Mouse (Mus musculus): ENCODE measurements around the gene Ascc1.
"Not testable (repeated sequence)": the region's sequence is repeated elsewhere in the genome, so short reads cannot be mapped to it uniquely, and the experiment has no call there.

The Ascc1 gene

DNA sequence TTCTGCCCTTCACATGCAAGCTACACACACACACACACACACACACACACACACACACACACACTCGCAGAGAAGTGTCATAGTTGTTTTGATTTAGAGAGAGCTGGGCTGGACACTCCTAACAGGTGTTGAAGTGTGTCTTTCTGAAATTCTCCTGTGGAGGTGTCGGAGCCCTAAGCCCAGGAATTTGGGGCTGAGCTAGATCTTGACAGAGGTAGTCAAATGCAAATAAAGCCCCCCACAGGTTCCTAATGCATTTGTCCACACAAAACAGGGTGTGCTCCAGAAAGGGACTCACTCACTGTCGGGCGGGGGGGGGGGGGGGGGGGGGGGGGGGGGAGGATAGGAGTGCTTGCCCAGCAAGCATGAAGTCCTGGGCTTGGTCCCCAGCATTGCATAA is 25.5 kb upstream of the Ascc1 start:
- DNase-seq (ENCODE audit: low read depth, low spot score), result no peak

DNA sequence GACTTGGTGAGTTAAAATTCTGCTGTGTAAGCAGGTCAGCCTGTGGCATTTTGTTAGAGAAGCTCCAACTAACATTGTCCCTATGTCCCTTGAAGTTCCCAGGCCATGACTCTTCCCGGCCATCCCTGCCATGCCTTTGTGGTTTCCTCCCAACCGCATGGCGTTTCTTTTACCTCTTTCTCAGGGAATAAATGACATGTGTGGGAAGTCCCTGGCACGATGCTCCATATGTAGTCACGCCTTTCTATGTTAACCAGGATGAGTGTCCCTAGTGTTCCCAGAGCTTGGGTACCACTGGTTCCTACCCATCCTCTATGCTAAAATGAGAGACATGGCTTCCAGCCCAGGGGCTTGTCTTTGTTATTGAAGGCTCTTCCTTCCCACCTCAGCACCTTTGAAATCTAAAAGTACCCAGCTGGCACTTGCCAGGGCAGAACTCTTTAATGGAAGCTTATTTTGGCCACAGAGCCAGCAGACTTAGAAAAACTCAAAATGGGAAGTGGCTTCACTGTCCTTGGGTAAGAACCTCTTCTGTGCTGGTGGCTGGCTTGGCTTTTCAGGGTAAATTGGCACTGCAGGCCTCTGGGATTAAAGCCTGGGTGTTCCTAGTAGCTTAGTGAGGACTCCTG is 24.8 kb upstream of the Ascc1 start:
- peak; percentile 51 for DNase-seq (ENCODE audit: low read depth, low spot score)

DNA sequence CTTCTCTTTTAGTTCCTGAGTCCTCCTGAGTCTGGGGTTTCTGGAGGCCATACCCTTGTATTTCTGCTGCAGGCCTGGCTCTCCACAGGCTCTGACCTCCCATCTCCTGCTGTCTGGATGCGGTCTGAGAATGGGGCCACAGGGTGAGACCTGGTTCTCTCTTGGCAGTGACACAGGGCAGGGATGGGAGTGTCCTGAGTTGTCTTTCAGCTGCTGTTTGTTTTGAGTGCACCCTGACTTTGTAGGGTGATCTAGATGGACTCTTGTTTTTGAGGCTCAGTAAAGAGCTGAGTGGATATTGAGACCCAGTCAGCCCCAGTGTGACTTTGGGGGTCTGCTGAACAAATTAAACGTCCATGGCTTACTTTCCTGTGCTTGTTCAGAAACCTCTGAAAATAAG is 24.2 kb upstream of the Ascc1 start:
- DNase-seq (ENCODE audit: low read depth, low spot score), result peak; percentile 19

DNA sequence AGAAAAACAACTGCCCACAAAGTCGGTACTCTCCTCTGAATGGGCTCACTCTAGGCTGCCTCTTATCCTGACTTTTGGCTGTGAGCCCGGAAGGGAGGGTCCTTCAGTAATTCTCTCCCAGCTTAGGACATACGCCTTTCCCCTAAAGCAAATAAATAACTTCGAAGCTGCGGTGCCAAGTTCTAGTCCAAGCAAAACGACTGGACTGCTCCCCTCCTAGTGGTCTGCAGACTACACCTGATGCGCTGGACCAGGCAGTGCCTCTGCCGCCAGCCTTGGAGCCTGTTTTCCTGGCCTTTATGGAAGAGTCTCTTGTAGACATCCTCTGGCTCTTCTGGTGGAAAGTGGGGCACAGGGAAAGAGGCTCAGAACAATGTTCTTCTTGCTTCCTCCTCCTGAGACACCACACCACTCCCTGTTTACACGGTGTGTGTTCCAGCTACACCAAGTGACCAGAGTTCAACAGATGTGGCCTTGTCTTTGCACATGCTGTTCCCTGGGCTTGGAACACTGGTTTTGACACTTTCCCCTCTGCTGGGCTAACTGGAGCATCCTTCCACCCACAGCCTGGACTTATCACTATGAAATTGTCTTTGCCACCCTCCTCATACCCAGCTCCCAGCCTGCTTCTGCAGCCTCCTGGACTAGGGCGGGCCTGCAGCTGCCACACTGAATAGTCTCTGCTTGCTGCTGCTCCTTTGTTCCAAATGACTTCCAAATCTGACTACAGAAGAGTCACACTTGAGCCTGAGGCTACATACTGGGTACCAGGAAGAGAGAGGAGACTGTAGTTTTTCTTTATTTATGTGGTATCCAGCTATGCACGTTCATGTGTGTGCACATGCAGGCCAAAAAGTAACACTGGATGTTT is 23.5 kb upstream of the Ascc1 start:
- peak; percentile 78 for DNase-seq (ENCODE audit: low read depth, low spot score)

DNA sequence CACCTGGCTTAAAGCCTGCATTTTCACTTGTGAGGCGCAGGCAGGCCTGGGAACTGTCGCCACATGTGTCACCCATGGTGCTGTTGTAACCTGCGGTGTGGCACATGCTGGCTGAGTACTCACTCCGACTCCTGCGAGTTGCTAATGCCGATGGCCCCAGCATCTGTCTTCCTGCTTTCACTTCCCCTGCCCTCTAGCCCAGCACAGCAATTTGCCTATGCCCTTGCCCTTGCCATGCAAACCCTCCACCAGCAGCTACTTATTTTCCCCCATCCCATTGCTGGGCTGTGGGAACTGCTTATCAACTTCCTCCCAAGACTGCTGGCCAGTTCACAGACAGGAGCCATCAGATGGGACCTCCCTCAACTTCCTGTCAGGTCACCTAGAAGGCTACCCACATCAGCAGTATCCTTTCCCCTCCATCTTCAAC is 21.8 kb upstream of the Ascc1 start:
- no peak for DNase-seq (ENCODE audit: low read depth, low spot score)

DNA sequence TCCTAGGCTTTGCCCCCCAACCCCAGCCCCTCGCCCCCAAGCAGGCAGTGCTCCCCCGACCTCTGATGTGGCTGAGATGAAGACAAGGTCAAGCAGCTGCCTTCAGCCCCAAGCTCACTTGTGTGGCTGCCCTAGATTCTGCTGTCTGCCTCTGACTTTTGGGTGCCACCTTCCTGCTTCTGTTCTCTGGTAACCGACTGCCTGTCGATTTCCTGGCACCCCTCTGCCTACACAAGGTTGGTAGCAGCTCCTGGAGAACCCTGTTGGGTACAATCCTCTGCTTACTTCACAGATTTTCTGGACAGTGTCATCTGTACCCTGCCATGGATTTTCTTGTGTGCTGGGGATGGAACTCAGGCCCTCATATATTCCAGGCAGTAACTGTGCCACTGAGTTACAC is 21.3 kb upstream of the Ascc1 start:
- no peak for DNase-seq (ENCODE audit: low read depth, low spot score)

DNA sequence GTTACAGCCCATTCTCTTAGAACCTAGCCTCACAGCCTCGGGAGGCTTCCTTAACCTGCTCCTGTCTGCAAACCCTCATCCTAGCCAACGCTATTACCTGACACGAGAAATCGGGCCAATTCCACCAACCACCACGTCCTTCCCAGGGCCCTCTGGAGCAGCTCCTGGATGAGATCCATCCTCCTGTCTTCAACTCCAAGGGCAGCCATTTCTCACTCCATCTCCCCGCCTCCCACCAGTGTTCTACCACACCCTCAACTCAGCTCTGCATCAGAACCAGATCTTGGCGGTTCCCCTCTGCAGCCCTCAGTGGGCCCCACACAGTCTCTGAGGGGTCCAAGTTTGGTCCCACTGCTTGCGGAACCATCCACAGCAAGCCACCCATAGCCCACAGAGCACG is 20.8 kb upstream of the Ascc1 start:
- no peak for DNase-seq (ENCODE audit: low read depth, low spot score)

DNA sequence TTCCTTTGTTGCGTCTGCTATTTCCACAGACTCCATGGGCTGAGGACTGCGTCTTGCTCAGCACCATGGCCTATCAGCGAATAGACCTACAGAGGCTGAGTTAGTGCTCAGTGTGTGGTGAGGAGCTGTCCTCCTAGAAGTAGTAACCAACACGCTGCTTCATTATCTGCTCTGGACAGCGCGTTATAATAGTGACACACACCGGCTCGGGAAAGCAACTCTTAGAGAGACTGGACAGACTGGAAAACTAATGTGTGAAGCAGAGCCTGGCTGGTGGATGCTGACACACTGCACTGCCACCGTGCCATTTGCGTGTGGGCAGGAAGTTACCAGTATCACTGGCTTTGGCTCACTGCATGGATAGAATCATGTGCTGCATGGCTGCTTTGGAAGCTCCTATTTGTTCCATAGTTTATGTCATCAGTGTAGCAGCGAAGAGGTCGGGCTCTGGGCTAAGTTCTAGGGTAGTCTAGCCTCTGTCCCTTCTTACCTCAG is 20.2 kb upstream of the Ascc1 start:
- no peak for DNase-seq (ENCODE audit: low read depth, low spot score)

DNA sequence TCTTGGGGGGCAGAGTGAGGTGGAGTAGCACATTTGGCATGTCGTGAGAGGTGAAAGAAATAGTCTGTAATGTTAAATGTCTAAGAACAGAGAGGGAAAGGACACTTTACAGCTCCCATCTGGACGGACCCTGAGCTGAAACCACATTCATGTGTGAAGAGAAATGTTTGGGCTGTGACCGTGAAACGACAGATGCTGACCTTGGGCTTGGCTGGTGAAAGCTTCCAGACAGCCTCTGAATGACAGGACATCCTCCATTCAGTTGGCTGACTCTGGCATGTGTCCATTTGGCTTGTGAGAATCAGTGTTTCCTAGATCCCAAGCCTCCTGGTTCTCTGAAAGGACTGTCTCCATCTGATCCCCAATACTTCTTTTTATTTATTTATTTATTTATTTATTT is 14.6 kb upstream of the Ascc1 start:
- no peak for DNase-seq (ENCODE audit: low read depth, low spot score)

DNA sequence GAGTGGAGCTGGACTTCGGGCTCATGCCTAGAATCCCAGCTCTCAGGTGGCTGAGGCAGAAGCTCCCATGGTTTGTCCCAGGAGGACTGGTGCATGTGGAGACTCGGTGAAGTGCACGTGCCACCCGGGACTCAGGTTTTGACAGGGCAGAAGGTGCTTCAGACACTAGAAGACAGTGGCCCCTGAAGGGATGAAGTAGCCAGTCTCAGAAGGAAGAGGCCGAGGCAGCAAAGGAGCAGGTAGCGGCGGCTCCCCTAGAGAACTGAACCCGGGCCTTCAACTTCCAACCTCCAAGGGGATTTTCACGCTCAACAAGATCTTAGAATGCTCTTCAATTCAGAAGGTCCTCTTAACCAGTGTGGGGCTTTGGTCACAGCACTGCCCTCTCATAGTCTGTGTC is 12.2 kb upstream of the Ascc1 start:
- DNase-seq (ENCODE audit: low read depth, low spot score), result no peak

DNA sequence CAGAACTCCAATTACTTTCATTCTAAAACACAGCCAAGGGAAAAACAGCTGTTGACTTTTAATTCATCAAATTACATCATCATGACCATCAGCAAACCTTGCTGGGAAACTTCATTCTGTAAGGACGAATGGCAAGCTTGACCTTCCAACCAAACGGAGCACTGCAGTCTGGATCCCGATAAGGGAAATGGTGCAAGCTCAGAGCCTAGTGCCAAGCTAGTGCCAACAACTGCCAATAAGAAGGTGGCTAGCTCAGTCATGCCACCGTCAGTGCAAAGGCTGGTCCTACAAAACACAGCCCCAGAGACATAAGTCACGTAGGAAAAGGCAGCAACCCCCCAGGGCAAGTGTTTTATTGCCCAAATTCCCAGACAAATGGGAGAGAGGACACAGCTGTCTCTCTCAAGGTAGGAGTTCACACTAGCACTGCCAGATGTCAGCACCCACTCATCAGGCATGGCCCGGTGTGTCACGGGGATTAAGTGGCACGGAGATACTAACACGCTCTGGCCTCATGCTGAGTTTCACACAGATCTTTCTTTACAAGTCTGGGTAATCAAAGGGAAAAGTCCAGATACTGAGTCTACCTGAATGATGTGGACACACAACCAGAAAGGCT is 11.2 kb upstream of the Ascc1 start:
- no peak for DNase-seq (ENCODE audit: low read depth, low spot score)

DNA sequence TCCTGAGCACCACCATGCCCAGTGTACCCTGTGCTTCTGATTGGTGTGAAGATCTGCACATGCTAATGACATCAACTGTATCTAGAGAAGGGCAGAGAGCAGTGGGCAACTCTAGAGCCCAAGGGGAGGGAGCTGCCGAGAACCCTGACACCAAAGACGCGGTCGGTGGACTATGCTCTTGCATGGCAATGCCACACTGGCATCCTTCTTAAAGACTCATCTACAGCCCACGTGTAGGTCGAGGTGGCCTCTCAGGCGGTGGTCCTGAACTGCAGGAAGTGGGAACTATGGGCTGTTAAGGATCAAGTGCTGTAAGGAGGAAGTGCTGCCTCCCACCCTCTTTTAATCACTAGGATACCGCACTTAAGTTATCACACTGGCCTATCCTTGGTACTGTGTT is 10.6 kb upstream of the Ascc1 start:
- DNase-seq (ENCODE audit: low read depth, low spot score), result no peak

DNA sequence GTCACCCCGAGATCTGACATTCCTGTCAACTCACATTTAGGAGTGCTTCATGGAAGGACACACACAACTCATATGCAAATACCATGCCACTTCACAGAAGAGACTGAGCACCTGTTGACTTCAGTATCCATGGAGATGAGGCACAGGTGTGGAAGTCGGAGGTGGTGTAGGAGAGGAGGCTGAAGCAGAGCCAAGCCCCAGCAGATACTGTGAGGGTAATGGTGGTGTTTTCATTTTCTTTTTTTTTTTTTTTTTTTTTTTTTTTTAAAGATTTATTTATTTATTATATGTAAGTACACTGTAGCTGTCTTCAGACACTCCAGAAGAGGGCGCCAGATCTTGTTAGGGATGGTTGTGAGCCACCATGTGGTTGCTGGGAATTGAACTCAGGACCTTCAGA is 8.8 kb upstream of the Ascc1 start:
- DNase-seq (ENCODE audit: low read depth, low spot score), result not testable (repeated sequence)

DNA sequence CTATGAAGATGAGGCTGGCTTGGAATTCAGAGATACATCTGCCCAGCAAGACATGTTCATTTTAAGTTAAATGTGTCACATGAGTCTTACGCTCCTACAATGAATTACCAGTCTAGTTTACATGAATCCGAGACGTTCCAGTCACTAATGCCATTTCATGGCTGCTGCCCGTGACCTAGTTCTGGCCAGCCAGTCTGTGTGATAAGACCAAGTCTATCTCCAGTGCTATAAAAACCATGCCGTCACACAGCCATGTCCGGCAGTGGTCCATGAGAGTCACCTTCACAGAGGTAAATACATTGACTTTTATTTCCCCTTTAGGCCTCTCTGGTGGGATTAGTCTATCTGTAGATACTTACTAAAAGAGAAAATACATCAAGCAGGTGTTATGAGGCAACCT is 6.7 kb upstream of the Ascc1 start:
- no peak for DNase-seq (ENCODE audit: low read depth, low spot score)

DNA sequence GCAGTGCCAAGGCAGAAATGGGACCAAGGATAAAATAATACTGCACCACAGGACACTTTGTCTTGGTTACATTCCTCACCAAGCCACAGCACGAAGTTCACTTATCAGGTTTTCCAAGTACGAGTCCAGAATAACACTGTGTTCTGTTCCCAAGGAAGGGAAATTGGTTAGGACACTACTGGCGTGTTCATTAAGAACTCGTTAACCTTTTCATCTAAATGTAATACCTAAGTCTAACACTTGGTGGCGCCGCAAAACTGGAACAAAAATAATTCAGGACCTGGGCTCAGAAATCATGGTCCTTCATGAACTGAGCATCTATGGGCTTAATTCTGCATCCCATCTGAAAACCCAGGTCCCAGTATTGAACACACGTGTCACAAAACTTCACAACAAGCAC is 5.0 kb upstream of the Ascc1 start:
- peak; percentile 84 for DNase-seq (ENCODE audit: low read depth, low spot score)

DNA sequence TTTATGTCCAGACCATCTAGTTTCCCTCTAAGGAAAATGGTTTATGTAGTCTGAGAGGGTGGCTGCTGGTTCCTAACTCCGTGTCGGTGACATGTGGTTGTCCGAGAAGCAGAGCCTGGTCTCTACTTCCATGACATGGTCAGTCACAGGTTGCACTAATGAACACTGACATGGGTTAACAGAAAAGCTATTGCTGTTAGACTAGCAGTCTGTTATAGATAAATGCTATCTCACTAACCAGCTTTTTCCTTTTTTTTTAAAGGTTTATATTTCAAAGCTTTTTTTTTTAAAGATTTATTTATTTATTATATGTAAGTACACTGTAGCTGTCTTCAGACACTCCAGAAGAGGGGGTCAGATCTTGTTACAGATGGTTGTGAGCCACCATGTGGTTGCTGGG is 3.5 kb upstream of the Ascc1 start:
- DNase-seq (ENCODE audit: low read depth, low spot score), result no peak

DNA sequence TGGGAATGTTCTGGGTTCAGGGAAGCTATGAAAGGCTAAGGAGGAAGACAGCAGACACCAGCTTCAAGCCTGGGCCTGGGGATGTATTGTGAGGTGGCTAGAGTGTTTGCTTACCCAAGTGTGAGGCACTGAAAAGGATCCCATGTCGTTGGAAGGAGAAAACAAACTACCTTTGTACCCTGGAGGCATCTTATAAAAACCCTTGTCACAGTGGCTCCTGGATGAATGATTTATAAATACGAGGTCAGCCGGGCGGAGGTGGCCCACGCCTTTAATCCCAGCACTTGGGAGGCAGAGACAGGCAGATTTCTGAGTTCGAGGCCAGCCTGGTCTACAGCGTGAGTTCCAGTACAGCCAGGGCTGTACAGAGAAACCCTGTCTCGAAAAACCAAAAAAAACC is 942 bp upstream of the Ascc1 start:
- DNase-seq (ENCODE audit: low read depth, low spot score), result not testable (repeated sequence)

DNA sequence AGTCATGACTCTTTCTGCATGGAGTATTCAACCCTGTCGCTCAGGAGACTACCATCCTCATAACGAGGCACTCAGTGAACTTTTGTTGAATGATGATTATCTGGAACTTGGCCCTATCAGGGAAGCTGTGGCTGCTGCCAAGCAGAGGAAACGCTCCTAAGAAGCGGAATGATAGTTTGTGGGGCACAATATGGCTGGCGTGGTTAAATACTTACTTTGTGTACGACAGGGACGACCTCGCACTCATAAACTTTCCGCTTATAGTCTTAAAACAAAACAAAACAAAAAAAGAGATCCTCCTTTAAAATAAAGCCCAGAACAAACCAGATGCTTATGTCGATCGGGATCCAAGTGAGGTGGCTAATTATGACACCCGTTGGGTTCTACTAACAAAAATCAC is 402 bp upstream of the Ascc1 start:
- no peak for DNase-seq (ENCODE audit: low read depth, low spot score)

DNA sequence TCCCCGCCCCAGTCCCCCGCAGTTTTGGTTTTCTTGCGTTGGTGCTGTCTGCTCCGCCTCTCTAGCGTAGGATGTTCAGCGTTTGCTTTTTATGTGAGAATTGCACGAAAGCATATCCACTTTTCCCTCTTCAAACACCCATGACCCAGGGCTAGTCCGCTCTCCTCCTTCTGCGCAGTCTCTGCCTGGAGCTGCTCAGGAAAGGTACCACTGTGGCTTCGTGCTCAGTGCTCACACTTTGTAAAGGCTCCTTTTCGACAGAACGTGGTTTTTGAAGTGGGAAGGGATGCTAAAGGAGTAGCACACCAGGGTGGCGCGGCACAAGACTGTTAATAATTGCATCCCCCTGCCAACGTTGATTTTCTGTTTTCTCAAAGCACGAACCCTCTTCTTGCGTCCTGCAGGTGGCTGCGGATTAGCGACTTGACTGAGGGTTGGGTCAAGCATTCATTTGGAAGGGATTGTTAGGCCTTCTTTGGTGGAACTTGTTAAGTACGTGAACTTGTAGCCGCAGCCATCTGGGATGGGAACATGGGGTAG is 678 bp downstream of the Ascc1 start:
- DNase-seq (ENCODE audit: low read depth, low spot score), result no peak

DNA sequence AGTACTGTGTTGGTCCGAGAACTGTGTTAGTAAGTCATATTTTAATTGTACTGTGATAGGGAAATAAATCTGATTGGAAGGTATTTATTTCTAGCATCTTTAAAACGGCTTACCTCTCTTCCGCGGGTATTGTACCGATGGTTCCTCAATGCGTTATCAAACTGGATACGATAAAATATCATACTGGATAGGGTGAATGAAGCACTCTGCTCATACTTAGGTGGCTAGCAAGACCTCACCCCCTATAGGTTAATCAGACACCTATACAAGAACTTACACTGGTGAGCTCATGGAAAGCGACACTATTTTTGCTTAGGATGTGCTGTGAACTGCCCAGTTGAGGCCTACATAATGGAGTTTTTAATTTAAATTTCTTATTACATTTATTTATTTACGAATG is 1.2 kb downstream of the Ascc1 start:
- no peak for DNase-seq (ENCODE audit: low read depth, low spot score)

DNA sequence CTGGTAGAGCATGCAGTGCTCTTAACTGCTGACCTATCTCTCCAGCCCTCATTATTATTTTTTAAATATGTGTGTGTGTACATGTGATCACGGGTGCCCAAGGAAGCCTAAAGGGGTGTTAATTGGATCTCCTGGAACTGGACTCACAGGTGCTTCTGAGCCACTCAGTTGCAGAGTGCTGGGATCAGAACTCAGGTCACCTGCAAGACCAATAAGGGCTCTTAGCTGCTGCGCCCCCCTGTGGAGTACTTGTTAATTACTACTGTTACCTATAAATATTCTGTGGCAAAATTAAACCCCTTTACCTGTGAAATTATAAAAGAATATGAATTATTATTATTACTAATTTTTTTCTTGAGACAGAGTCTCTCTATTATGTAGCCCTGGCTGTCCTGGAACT is 2.7 kb downstream of the Ascc1 start:
- peak; percentile 51 for DNase-seq (ENCODE audit: low read depth, low spot score)

DNA sequence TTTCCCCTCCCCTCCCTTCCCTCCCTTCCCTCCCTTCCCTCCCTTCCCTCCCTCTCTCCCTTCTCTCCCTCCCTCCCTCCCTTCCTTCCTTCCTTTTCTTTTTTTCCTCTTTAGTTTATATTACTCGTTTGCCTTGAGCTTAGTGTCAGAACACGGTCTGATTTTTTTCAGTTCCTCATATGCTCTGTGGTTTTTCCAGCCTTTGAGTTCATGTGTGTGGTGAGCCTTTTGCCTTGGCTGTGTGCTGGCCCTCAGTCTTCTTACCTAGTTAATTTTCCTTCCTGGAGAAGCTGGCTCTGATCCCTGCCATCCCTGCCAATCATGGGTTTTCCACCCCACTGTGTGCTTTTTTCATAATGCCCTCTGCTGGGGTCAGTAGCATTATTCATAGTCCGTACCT is 6.5 kb downstream of the Ascc1 start:
- no peak for DNase-seq (ENCODE audit: low read depth, low spot score)
